Comparison of ENCODE assay signal across 15 mouse cellular contexts in genomic region chr3:85773886-85774285, GRCm38 (mm10). TPM values are rescaled to one million over a fixed set of nuclear protein-coding genes. Genes with fewer than 3 reads are reported as not detected.
DNase-seq lines count a peak whose midpoint lies in the region; ATAC-seq and TF ChIP-seq lines count a peak whose summit lies in the region.
"Had no signal": no experiment of that assay in that cellular context is flagged by ENCODE, and none has a peak within 500 bp of the region (broad histone marks: within the 10 kb centered on the region; RNA-seq: fewer than 3 reads in every experiment).

No protein-coding gene starts in this region.

- 6% methylated on average over 4 of the region's 4 CpGs for WGBS in heart, embryonic 12.5 days
- 29% methylated on average over 4 of the region's 4 CpGs for WGBS in stomach, postnatal 0 days

- no peak for TF ChIP-seq EP300 in stomach, postnatal 0 days (optimal IDR thresholded peaks at IDR 0.05)

- peak; percentile 73 for ATAC-seq in heart, embryonic 12.5 days (ENCODE audit: insufficient number of reproducible peaks, low FRiP score)
- ATAC-seq in stomach, postnatal 0 days (ENCODE audit: low FRiP score, low TSS enrichment), result peak; percentile 71
- no peak for ATAC-seq in granulocyte monocyte progenitor cell, adult 5-6 weeks (replicated peaks; ENCODE audit: poor library complexity, severe bottlenecking)
- ATAC-seq: hindbrain, postnatal 0 days had no signal

- H3K27ac ChIP-seq in heart, embryonic 12.5 days (ENCODE audit: poor library complexity, severe bottlenecking), result peak overlapping the region; percentile 73
- no peak overlapping the region for H3K27ac ChIP-seq in stomach, postnatal 0 days (replicated peaks)
- H3K27ac ChIP-seq: embryonic facial prominence, embryonic 15.5 days; hindbrain, postnatal 0 days had no signal

- H3K9ac ChIP-seq in heart, embryonic 12.5 days, result no peak overlapping the region
- H3K9ac ChIP-seq in stomach, postnatal 0 days (ENCODE audit: low read length), result no peak overlapping the region
- H3K9ac ChIP-seq: embryonic facial prominence, embryonic 15.5 days had no signal

- no peak for TF ChIP-seq CTCF in stomach, postnatal 0 days (IDR thresholded peaks at IDR 0.05; ENCODE audit: low read depth)

- DNase-seq in cerebellum, adult 9-11 months, result peak; percentile 10
- no peak for DNase-seq in cerebellum, postnatal 25 days
- DNase-seq in urinary bladder, adult 2 months (ENCODE audit: low spot score), result peak; percentile 27
- DNase-seq in urinary bladder, postnatal 10 days (ENCODE audit: low spot score), result no peak
- peak; percentile 47 for DNase-seq in stomach, postnatal 0 days (ENCODE audit: low spot score)
- no peak for DNase-seq in thymus, postnatal 14 days
- DNase-seq: gastrocnemius, postnatal 14 days; kidney, postnatal 36 days had no signal

- H3K4me3 ChIP-seq in heart, embryonic 12.5 days, result no peak overlapping the region
- no peak overlapping the region for H3K4me3 ChIP-seq in stomach, postnatal 0 days (ENCODE audit: low read depth, low read length)
- H3K4me3 ChIP-seq: embryonic facial prominence, embryonic 15.5 days; megakaryocyte, embryonic 14.5 days; myocyte had no signal

- peak overlapping the region; percentile 41 for H3K4me2 ChIP-seq in heart, embryonic 12.5 days
- H3K4me2 ChIP-seq in stomach, postnatal 0 days (replicated peaks; ENCODE audit: low read depth), result no peak overlapping the region
- H3K4me2 ChIP-seq: embryonic facial prominence, embryonic 15.5 days had no signal

- no peaks in the 10 kb centered on the region for H3K9me3 ChIP-seq in heart, embryonic 12.5 days (replicated peaks)
- no peaks in the 10 kb centered on the region for H3K9me3 ChIP-seq in stomach, postnatal 0 days (ENCODE audit: control insufficient read depth, low read length)
- H3K9me3 ChIP-seq: embryonic facial prominence, embryonic 15.5 days; megakaryocyte, embryonic 14.5 days had no signal

- H3K4me1 ChIP-seq in heart, embryonic 12.5 days (replicated peaks), result peaks cover 22% of the 10 kb centered on the region
- no peaks in the 10 kb centered on the region for H3K4me1 ChIP-seq in stomach, postnatal 0 days (replicated peaks; ENCODE audit: control insufficient read depth, insufficient read depth)
- H3K4me1 ChIP-seq: embryonic facial prominence, embryonic 15.5 days; megakaryocyte, embryonic 14.5 days had no signal

- no peaks in the 10 kb centered on the region for H3K27me3 ChIP-seq in heart, embryonic 12.5 days (replicated peaks)
- no peaks in the 10 kb centered on the region for H3K27me3 ChIP-seq in stomach, postnatal 0 days (ENCODE audit: control insufficient read depth, insufficient read depth, low read length)
- H3K27me3 ChIP-seq: embryonic facial prominence, embryonic 15.5 days had no signal

- H3K36me3 ChIP-seq in heart, embryonic 12.5 days, result no peaks in the 10 kb centered on the region
- no peaks in the 10 kb centered on the region for H3K36me3 ChIP-seq in stomach, postnatal 0 days (ENCODE audit: control insufficient read depth, insufficient read depth, low read length)
- H3K36me3 ChIP-seq: embryonic facial prominence, embryonic 15.5 days had no signal

RNA-seq across cellular contexts. Expression of gene Fam160a1, which starts 43.2 kb away (rescaled TPM):
- 6.5 and 7.7 TPM in 2 replicates for polyA plus RNA-seq in urinary bladder, adult 2 months (2012; rRNA removed)
- 3.3 and 3.6 TPM in 2 replicates for polyA plus RNA-seq in heart, embryonic 12.5 days (2016; fragmentation: Nextera tagmentation; extraction: Ambion mirVana)
- 8.9 and 9.4 TPM in 2 replicates for polyA plus RNA-seq in stomach, postnatal 0 days (2015; fragmentation: Nextera tagmentation; extraction: Ambion mirVana)
- not detected in 2 replicates for total RNA-seq in granulocyte monocyte progenitor cell, adult 5-6 weeks (2014; fragmentation: Nextera tagmentation)
- total RNA-seq in granulocyte monocyte progenitor cell, adult 5-6 weeks (2017), result not detected in 2 replicates
- total RNA-seq: MEL had no signal

Comparison
In these comparisons a context has a peak if more than half of its experiments do, and no peak if none do; other contexts are left out.
1. DNase-seq: peak in cerebellum, adult 9-11 months (single experiment), urinary bladder, adult 2 months (single experiment) and stomach, postnatal 0 days (single experiment); none in cerebellum, postnatal 25 days (0 of 2), urinary bladder, postnatal 10 days (single experiment) and thymus, postnatal 14 days (single experiment).